Mouse (Mus musculus): Measurements from ENCODE around the gene Snrnp25. TPM values are rescaled to one million over a fixed set of nuclear protein-coding genes. Genes with fewer than 3 reads are reported as not detected.

Gene Snrnp25
- polyA plus RNA-seq, 1 experiment from 2014 or later: 41.2 TPM

DNA sequence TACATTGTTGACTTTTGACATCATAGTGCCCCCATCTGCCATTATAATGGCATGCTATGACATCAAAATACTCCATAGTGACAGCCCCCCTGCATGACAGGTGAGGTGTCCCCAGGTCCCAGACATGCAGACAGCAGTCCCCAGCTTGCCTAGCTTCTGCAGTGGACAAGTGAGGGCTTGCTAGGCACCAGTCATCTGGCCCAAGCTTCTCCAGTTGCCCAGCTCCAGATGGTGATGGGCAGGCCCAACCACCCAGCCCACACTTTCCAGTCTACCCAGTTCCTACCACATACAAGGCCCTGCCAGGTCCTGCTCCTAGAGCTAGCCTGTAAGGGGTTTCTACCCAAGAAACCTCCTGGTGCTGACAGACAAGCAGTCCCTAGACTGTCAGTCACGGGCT, 26.7 kb upstream of the Snrnp25 start:
- Histone ChIP-seq H3K27ac (ENCODE audit: low read length) (no peak overlapping the region), H3K27me3 (ENCODE audit: control insufficient read depth, insufficient read depth, low read depth, low read length) (no peaks in the 10 kb centered on the region), H3K4me3 (ENCODE audit: low read depth, low read length) (no peak overlapping the region), H3K4me1 (ENCODE audit: control insufficient read depth, insufficient read depth, low read length) (no peaks in the 10 kb centered on the region), H3K9me3 (replicated peaks; ENCODE audit: control insufficient read depth, low read length, poor library complexity, severe bottlenecking) (no peaks in the 10 kb centered on the region), H3K4me2 (ENCODE audit: low read length) (no peak overlapping the region), H3K9ac (ENCODE audit: low read depth, low read length) (no peak overlapping the region), H3K36me3 (ENCODE audit: control insufficient read depth, insufficient read depth, low read length) (no peaks in the 10 kb centered on the region)
- WGBS: 83% methylated on average over 1 of the region's 1 CpGs
- ATAC-seq: no peak

DNA sequence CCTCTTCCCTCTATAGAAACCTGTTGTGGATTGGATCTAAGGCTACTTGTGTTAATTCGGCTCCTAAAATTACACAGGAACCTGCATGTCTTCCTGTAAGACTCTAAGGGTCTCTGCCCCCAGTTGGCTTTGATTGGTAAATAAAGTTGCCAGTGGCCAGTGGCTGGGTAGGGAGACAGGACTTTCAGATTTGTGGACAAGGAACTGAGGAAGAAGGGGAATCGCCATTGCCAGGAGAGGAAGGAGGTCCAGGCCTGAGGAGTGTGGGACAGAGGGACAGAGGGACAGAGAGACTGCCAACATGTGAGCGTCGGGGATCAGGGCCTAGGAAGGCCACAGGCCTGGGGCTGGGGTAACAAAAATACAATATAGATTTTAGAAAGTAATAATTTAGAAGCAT, 24.0 kb upstream of the Snrnp25 start:
- whole genome bisulfite sequencing: 92% methylated on average over 4 of the region's 4 CpGs
- H3K27me3 ChIP-seq (ENCODE audit: control insufficient read depth, insufficient read depth, low read depth, low read length): no peaks in the 10 kb centered on the region
- ATAC-seq: no peak
- H3K27ac ChIP-seq (ENCODE audit: low read length): no peak overlapping the region
- H3K4me2 ChIP-seq (ENCODE audit: low read length): no peak overlapping the region
- H3K4me1 ChIP-seq (ENCODE audit: control insufficient read depth, insufficient read depth, low read length): no peaks in the 10 kb centered on the region
- no peaks in the 10 kb centered on the region for H3K36me3 ChIP-seq (ENCODE audit: control insufficient read depth, insufficient read depth, low read length)
- no peak overlapping the region for H3K4me3 ChIP-seq (ENCODE audit: low read depth, low read length)
- no peak overlapping the region for H3K9ac ChIP-seq (ENCODE audit: low read depth, low read length)
- no peaks in the 10 kb centered on the region for H3K9me3 ChIP-seq (replicated peaks; ENCODE audit: control insufficient read depth, low read length, poor library complexity, severe bottlenecking)

DNA sequence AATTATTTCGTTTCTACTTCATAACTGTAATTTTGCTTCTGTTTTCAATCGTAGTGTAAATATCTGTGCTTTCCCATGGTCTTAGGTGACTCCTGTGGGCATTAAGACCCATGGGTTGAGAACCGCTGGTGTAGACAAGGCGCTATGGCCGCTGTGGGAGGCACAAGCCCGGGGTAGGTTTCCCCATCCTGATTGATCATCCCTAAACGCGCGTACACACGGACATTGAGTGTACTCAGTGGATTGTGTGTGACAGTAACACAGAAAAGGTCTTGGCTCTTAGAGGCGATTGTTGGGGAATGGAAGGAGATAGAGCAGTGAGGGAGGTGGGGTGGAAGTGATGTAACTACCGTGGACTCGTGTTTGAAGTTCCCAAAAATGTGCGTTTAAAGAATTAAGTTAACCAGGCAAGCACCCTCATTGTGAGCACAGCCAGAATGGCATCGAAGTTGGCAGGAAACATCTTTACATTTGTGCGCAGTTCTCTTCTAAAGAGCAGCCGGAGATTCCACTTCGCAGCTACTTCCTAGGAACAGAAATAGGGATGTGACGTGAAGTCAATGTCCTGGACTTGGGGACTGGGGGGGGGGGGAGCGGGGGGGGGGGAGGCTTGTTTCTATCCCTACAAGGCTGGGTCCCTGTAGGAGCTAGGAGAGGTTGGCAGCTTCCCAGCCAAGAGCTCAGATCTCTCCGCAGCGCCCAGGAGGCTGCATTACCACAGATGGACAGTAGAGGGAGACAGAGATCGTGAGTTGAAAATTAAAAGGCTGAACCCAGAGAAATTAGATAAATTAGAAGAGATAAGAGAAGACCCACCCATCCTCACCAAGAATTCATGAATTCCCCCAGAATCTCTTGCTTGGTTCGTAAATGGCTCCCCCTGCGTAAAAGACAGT, 23.0 kb upstream of the Snrnp25 start:
- H3K27me3 ChIP-seq (ENCODE audit: control insufficient read depth, insufficient read depth, low read depth, low read length): no peaks in the 10 kb centered on the region
- peak overlapping the region; percentile 31; the same call in 1 of the 2 replicates for H3K4me2 ChIP-seq (ENCODE audit: low read length)
- H3K36me3 ChIP-seq (ENCODE audit: control insufficient read depth, insufficient read depth, low read length): no peaks in the 10 kb centered on the region
- ATAC-seq: peak; percentile 72; the same call in 1 of the 2 replicates
- H3K9ac ChIP-seq (ENCODE audit: low read depth, low read length): no peak overlapping the region
- H3K4me1 ChIP-seq (ENCODE audit: control insufficient read depth, insufficient read depth, low read length): no peaks in the 10 kb centered on the region
- no peak overlapping the region for H3K4me3 ChIP-seq (ENCODE audit: low read depth, low read length)
- peaks cover 2% of the 10 kb centered on the region; the same call in 1 of the 2 replicates for H3K9me3 ChIP-seq (replicated peaks; ENCODE audit: control insufficient read depth, low read length, poor library complexity, severe bottlenecking)
- no peak overlapping the region for H3K27ac ChIP-seq (ENCODE audit: low read length)
- WGBS: 49% methylated on average over 24 of the region's 25 CpGs

DNA sequence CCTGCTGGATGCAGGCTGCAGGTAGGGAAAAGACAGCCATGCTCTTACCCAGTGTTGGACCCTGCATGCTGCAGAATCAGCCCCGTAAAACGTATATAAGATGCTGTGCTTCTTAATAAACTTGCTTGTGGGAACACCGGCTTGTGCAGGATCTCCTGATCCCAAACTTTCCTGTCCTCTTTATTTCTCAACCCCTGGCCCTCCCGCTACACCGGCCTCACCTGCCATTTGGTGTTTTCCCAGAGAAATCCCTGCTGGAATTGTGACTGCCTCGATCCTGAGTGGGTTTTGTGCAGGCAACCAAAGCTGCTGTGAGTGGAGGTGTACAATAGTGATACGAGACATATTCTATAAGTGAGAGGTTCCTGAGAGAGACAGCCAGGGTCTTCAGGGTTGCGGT, 20.7 kb upstream of the Snrnp25 start:
- no peak overlapping the region for H3K4me2 ChIP-seq (ENCODE audit: low read length)
- H3K4me3 ChIP-seq (ENCODE audit: low read depth, low read length): no peak overlapping the region
- H3K36me3 ChIP-seq (ENCODE audit: control insufficient read depth, insufficient read depth, low read length): no peaks in the 10 kb centered on the region
- 92% methylated on average over 8 of the region's 8 CpGs for WGBS
- H3K27me3 ChIP-seq (ENCODE audit: control insufficient read depth, insufficient read depth, low read depth, low read length): no peaks in the 10 kb centered on the region
- ATAC-seq: no peak
- no peak overlapping the region for H3K27ac ChIP-seq (ENCODE audit: low read length)
- H3K4me1 ChIP-seq (ENCODE audit: control insufficient read depth, insufficient read depth, low read length): no peaks in the 10 kb centered on the region
- H3K9me3 ChIP-seq (replicated peaks; ENCODE audit: control insufficient read depth, low read length, poor library complexity, severe bottlenecking): peaks cover 3% of the 10 kb centered on the region; the same call in 1 of the 2 replicates
- H3K9ac ChIP-seq (ENCODE audit: low read depth, low read length): no peak overlapping the region

DNA sequence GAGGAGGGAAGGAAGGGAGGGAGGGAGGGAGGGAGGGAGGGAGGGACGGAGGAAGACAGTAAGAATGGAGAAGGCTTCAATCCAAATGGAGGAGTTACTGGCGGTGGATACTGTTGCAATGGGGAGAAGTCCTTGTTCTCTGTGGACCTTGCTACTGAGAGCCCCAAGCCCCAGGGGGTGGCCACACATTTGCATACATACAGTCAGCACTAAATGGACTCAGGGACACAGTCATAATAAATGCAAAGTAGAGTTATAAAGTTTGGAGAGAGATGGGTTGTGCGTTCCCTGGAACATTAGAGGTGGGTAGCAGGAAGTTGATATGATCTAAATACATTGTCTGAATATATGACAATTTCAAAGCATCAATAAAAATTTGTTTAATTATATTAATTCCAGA, 19.2 kb upstream of the Snrnp25 start:
- WGBS: 78% methylated on average over 3 of the region's 3 CpGs
- no peak for ATAC-seq

DNA sequence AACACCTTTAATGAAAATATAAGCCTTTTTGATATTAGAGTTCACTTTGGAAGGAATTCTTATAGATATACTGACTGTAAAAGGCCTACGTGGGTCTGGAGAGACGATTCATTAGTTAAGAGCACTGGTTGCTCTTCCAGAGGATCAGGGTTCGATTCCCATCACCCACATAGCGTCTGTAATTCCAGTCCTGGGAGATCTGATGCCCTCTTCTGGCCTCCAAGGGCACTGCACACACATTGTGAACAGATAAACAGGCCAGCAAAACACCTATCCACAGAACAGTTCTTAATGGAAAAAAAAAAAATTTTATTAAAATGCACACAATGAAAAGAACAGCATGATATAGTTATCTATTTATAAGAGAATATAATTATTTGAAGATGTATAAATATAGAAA, 18.0 kb upstream of the Snrnp25 start:
- Histone ChIP-seq H3K9me3 (replicated peaks; ENCODE audit: control insufficient read depth, low read length, poor library complexity, severe bottlenecking) (peaks cover 3% of the 10 kb centered on the region; the same call in 1 of the 2 replicates), H3K4me3 (ENCODE audit: low read depth, low read length) (no peak overlapping the region), H3K4me2 (ENCODE audit: low read length) (no peak overlapping the region), H3K9ac (ENCODE audit: low read depth, low read length) (no peak overlapping the region), H3K27me3 (ENCODE audit: control insufficient read depth, insufficient read depth, low read depth, low read length) (no peaks in the 10 kb centered on the region), H3K36me3 (ENCODE audit: control insufficient read depth, insufficient read depth, low read length) (no peaks in the 10 kb centered on the region), H3K27ac (ENCODE audit: low read length) (no peak overlapping the region), H3K4me1 (ENCODE audit: control insufficient read depth, insufficient read depth, low read length) (no peaks in the 10 kb centered on the region)
- no peak for ATAC-seq
- 91% methylated on average over 4 of the region's 4 CpGs for WGBS

More for the DNA sequence above, 19.2 kb upstream of the Snrnp25 start:
- Histone ChIP-seq H3K9me3 (replicated peaks; ENCODE audit: control insufficient read depth, low read length, poor library complexity, severe bottlenecking) (peaks cover 3% of the 10 kb centered on the region; the same call in 1 of the 2 replicates), H3K4me3 (ENCODE audit: low read depth, low read length) (no peak overlapping the region), H3K4me1 (ENCODE audit: control insufficient read depth, insufficient read depth, low read length) (no peaks in the 10 kb centered on the region), H3K4me2 (ENCODE audit: low read length) (no peak overlapping the region), H3K9ac (ENCODE audit: low read depth, low read length) (no peak overlapping the region), H3K27me3 (ENCODE audit: control insufficient read depth, insufficient read depth, low read depth, low read length) (no peaks in the 10 kb centered on the region), H3K36me3 (ENCODE audit: control insufficient read depth, insufficient read depth, low read length) (no peaks in the 10 kb centered on the region), H3K27ac (ENCODE audit: low read length) (no peak overlapping the region)

DNA sequence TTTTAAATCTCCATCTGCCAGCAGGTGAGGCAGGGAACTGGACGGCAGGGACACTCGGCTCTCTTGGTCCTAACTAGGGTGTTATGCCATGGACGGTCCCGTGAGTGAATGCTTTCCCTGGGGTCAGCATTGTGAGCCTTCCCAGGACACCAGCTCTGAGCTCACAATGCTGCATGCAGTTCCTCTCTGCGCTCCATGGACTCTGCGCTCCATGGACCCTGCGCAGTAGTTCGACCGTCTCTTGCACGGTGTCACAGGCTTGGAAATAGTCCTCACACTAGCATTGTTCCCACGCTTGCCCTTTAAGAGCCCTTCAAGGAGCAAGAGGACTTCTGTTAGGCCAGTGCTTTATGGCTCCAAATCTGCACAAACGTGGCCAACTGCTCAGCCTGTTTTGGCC, 16.3 kb upstream of the Snrnp25 start:
- ATAC-seq: no peak
- Histone ChIP-seq H3K4me1 (ENCODE audit: control insufficient read depth, insufficient read depth, low read length) (no peaks in the 10 kb centered on the region), H3K9ac (ENCODE audit: low read depth, low read length) (no peak overlapping the region), H3K36me3 (ENCODE audit: control insufficient read depth, insufficient read depth, low read length) (no peaks in the 10 kb centered on the region), H3K4me2 (ENCODE audit: low read length) (no peak overlapping the region), H3K9me3 (replicated peaks; ENCODE audit: control insufficient read depth, low read length, poor library complexity, severe bottlenecking) (peaks cover 3% of the 10 kb centered on the region; the same call in 1 of the 2 replicates), H3K27ac (ENCODE audit: low read length) (no peak overlapping the region), H3K27me3 (ENCODE audit: control insufficient read depth, insufficient read depth, low read depth, low read length) (no peaks in the 10 kb centered on the region), H3K4me3 (ENCODE audit: low read depth, low read length) (no peak overlapping the region)
- 84% methylated on average over 12 of the region's 12 CpGs for WGBS

DNA sequence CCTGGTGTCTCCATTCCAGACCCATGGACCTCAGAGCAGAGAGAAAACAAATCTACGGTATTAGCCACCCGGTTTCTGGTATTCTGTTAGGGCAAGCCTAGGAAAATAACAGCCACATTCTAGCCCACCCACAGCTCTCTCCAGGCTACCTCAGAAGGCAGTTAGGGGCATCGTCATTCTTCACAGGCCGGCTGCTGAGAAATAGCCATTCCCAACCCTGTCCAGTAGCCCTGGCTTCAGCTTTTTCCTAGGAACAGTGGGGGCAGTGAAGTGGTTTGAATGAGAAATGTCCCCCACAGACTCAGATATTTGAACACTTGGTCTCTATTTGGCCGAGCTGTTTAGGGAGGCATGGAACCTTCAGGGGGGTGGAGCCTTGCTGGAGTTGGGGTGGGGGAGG, 15.8 kb upstream of the Snrnp25 start:
- peaks cover 3% of the 10 kb centered on the region; the same call in 1 of the 2 replicates for H3K9me3 ChIP-seq (replicated peaks; ENCODE audit: control insufficient read depth, low read length, poor library complexity, severe bottlenecking)
- H3K9ac ChIP-seq (ENCODE audit: low read depth, low read length): no peak overlapping the region
- no peak overlapping the region for H3K4me3 ChIP-seq (ENCODE audit: low read depth, low read length)
- H3K4me2 ChIP-seq (ENCODE audit: low read length): no peak overlapping the region
- H3K27me3 ChIP-seq (ENCODE audit: control insufficient read depth, insufficient read depth, low read depth, low read length): no peaks in the 10 kb centered on the region
- no peak for ATAC-seq
- no peaks in the 10 kb centered on the region for H3K36me3 ChIP-seq (ENCODE audit: control insufficient read depth, insufficient read depth, low read length)
- H3K4me1 ChIP-seq (ENCODE audit: control insufficient read depth, insufficient read depth, low read length): no peaks in the 10 kb centered on the region
- H3K27ac ChIP-seq (ENCODE audit: low read length): no peak overlapping the region
- 76% methylated on average over 5 of the region's 5 CpGs for WGBS

DNA sequence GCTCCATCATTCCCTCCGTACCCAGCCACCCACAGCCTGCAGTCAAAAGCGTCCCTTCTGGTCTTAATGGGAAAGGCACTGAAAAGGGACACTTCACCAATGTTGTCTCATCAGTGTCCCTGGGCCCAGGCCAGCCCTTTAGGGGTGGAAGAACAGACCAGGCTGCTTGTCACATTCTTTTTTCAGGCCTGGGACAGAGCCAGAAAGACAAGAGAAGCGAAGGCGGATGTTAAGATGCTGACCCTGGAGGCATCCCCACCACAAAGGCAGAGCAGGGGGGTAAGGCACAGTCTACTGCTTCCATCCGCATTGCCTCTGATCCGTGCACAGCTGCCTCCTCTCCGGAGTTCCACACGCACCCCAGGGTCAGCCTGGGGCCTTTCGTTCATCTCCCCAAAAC, 15.1 kb upstream of the Snrnp25 start:
- peaks cover 3% of the 10 kb centered on the region; the same call in 1 of the 2 replicates for H3K9me3 ChIP-seq (replicated peaks; ENCODE audit: control insufficient read depth, low read length, poor library complexity, severe bottlenecking)
- H3K4me1 ChIP-seq (ENCODE audit: control insufficient read depth, insufficient read depth, low read length): no peaks in the 10 kb centered on the region
- no peak for ATAC-seq
- no peaks in the 10 kb centered on the region for H3K27me3 ChIP-seq (ENCODE audit: control insufficient read depth, insufficient read depth, low read depth, low read length)
- H3K36me3 ChIP-seq (ENCODE audit: control insufficient read depth, insufficient read depth, low read length): no peaks in the 10 kb centered on the region
- H3K27ac ChIP-seq (ENCODE audit: low read length): no peak overlapping the region
- no peak overlapping the region for H3K9ac ChIP-seq (ENCODE audit: low read depth, low read length)
- H3K4me3 ChIP-seq (ENCODE audit: low read depth, low read length): no peak overlapping the region
- no peak overlapping the region for H3K4me2 ChIP-seq (ENCODE audit: low read length)
- 75% methylated on average over 9 of the region's 9 CpGs for WGBS
